10 mouse cellular contexts compared by ENCODE assay signal in genomic region chr1:153126491-153127381, GRCm38 (mm10). TPM values are rescaled to one million over a fixed set of nuclear protein-coding genes. Genes with fewer than 3 reads are reported as not detected.
A peak's percentile ranks its signal among the peaks of the same experiment; 100 is the strongest.
DNase-seq lines count a peak whose midpoint lies in the region; ATAC-seq lines count a peak whose summit lies in the region.
"Had no signal": no experiment of that assay in that cellular context is flagged by ENCODE, and none has a peak within 500 bp of the region (broad histone marks: within the 10 kb centered on the region; RNA-seq: fewer than 3 reads in every experiment).

No protein-coding gene starts in this region.

- H3K27ac ChIP-seq in embryonic facial prominence, embryonic 13.5 days: peak overlapping the region; percentile 44
- H3K27ac ChIP-seq in embryonic facial prominence, embryonic 10.5 days (replicated peaks): no peak overlapping the region; the same call in 1 of the 2 replicates
- H3K27ac ChIP-seq in limb, embryonic 10.5 days: 0 out of 2 replicates have a peak overlapping the region, but pooled peaks have one; percentile 2
- H3K27ac ChIP-seq in hindbrain, embryonic 13.5 days: no peak overlapping the region
- H3K27ac ChIP-seq: hindbrain, embryonic 12.5 days; lung, embryonic 15.5 days had no signal

- H3K4me3 ChIP-seq in embryonic facial prominence, embryonic 13.5 days: no peak overlapping the region
- H3K4me3 ChIP-seq in embryonic facial prominence, embryonic 10.5 days: no peak overlapping the region
- no peak overlapping the region for H3K4me3 ChIP-seq in limb, embryonic 10.5 days
- H3K4me3 ChIP-seq in hindbrain, embryonic 13.5 days: no peak overlapping the region
- H3K4me3 ChIP-seq: hindbrain, embryonic 12.5 days; lung, embryonic 15.5 days had no signal

- H3K9ac ChIP-seq in embryonic facial prominence, embryonic 13.5 days: no peak overlapping the region
- no peak overlapping the region for H3K9ac ChIP-seq in hindbrain, embryonic 13.5 days
- H3K9ac ChIP-seq: hindbrain, embryonic 12.5 days; lung, embryonic 15.5 days had no signal

- no peak overlapping the region for H3K4me2 ChIP-seq in embryonic facial prominence, embryonic 13.5 days
- H3K4me2 ChIP-seq in hindbrain, embryonic 13.5 days: no peak overlapping the region
- H3K4me2 ChIP-seq: hindbrain, embryonic 12.5 days; lung, embryonic 15.5 days had no signal

- no peak for ATAC-seq in embryonic facial prominence, embryonic 13.5 days (ENCODE audit: insufficient number of reproducible peaks, insufficient read depth, low FRiP score, low TSS enrichment, low read depth)
- ATAC-seq in megakaryocyte progenitor cell, adult 5-6 weeks (replicated peaks; ENCODE audit: poor library complexity): no peak
- no peak for ATAC-seq in hindbrain, embryonic 13.5 days (ENCODE audit: low FRiP score)

- DNase-seq in embryonic facial prominence, embryonic 10.5 days (ENCODE audit: low spot score): no peak
- DNase-seq in cerebellum, adult 11 months: peak; percentile 48
- peak; percentile 18 to 43 for DNase-seq in gastrocnemius, postnatal 4 days (ENCODE audit: low spot score in 2 of 2)
- no peak for DNase-seq in limb, embryonic 10.5 days (ENCODE audit: low spot score)
- no peak for DNase-seq in neural tube, embryonic 10.5 days (ENCODE audit: extremely low spot score, low spot score)

- H3K4me1 ChIP-seq in embryonic facial prominence, embryonic 13.5 days: peaks cover 11% of the 10 kb centered on the region; the same call in 1 of the 2 replicates
- H3K4me1 ChIP-seq in embryonic facial prominence, embryonic 10.5 days: peaks cover 9% of the 10 kb centered on the region; the same call in 1 of the 2 replicates
- peaks cover 14% of the 10 kb centered on the region for H3K4me1 ChIP-seq in limb, embryonic 10.5 days
- no peaks in the 10 kb centered on the region for H3K4me1 ChIP-seq in hindbrain, embryonic 13.5 days (replicated peaks)
- H3K4me1 ChIP-seq: hindbrain, embryonic 12.5 days; lung, embryonic 15.5 days had no signal

- no peaks in the 10 kb centered on the region for H3K27me3 ChIP-seq in embryonic facial prominence, embryonic 13.5 days
- no peaks in the 10 kb centered on the region for H3K27me3 ChIP-seq in embryonic facial prominence, embryonic 10.5 days (replicated peaks; ENCODE audit: low read depth, poor library complexity, severe bottlenecking)
- H3K27me3 ChIP-seq in limb, embryonic 10.5 days (ENCODE audit: low read depth, poor library complexity, severe bottlenecking): no peaks in the 10 kb centered on the region
- H3K27me3 ChIP-seq in hindbrain, embryonic 13.5 days: no peaks in the 10 kb centered on the region
- H3K27me3 ChIP-seq: hindbrain, embryonic 12.5 days; lung, embryonic 15.5 days had no signal

- WGBS in embryonic facial prominence, embryonic 13.5 days: 77% methylated on average over 15 of the region's 15 CpGs
- WGBS in embryonic facial prominence, embryonic 10.5 days: 85% methylated on average over 15 of the region's 15 CpGs
- 87% methylated on average over 15 of the region's 15 CpGs for WGBS in limb, embryonic 10.5 days
- WGBS in hindbrain, embryonic 13.5 days: 89% methylated on average over 15 of the region's 15 CpGs

- H3K36me3 ChIP-seq in embryonic facial prominence, embryonic 13.5 days: no peaks in the 10 kb centered on the region
- no peaks in the 10 kb centered on the region for H3K36me3 ChIP-seq in embryonic facial prominence, embryonic 10.5 days (replicated peaks)
- no peaks in the 10 kb centered on the region for H3K36me3 ChIP-seq in limb, embryonic 10.5 days
- H3K36me3 ChIP-seq in hindbrain, embryonic 13.5 days: no peaks in the 10 kb centered on the region
- H3K36me3 ChIP-seq: hindbrain, embryonic 12.5 days; lung, embryonic 15.5 days had no signal

- no peaks in the 10 kb centered on the region for H3K9me3 ChIP-seq in embryonic facial prominence, embryonic 13.5 days
- no peaks in the 10 kb centered on the region for H3K9me3 ChIP-seq in embryonic facial prominence, embryonic 10.5 days
- no peaks in the 10 kb centered on the region for H3K9me3 ChIP-seq in limb, embryonic 10.5 days (replicated peaks)
- H3K9me3 ChIP-seq in hindbrain, embryonic 13.5 days: no peaks in the 10 kb centered on the region
- H3K9me3 ChIP-seq: hindbrain, embryonic 12.5 days; lung, embryonic 15.5 days had no signal

RNA-seq across cellular contexts. Expression of gene Lamc2, which starts 59.5 kb away (rescaled TPM):
- polyA plus RNA-seq in embryonic facial prominence, embryonic 13.5 days (2015; fragmentation: Nextera tagmentation; extraction: Ambion mirVana): 11.0 and 12.7 TPM in 2 replicates
- polyA plus RNA-seq in embryonic facial prominence, embryonic 10.5 days (2016; fragmentation: Nextera tagmentation; extraction: Ambion mirVana): 6.2 and 6.6 TPM in 2 replicates
- 1 to 10 TPM; 2.1 to 2.9 TPM for total RNA-seq in gastrocnemius, postnatal 4 days (2021)
- 3.1 and 3.3 TPM in 2 replicates for polyA plus RNA-seq in limb, embryonic 10.5 days (2016; fragmentation: Nextera tagmentation; extraction: Ambion mirVana)
- 0.02 TPM in 1 of 2 replicates, not detected in the other for total RNA-seq in megakaryocyte progenitor cell, adult 5-6 weeks (2015)
- total RNA-seq in megakaryocyte progenitor cell, adult 5-6 weeks (2017): not detected in 2 replicates
- 0.80 and 0.84 TPM in 2 replicates for polyA plus RNA-seq in hindbrain, embryonic 13.5 days (2015; fragmentation: Nextera tagmentation; extraction: Ambion mirVana)

Comparison
In these comparisons a context has a peak if more than half of its experiments do, and no peak if none do; other contexts are left out.
1. H3K27ac ChIP-seq: peak in embryonic facial prominence, embryonic 13.5 days (single experiment) and limb, embryonic 10.5 days (single experiment); none in embryonic facial prominence, embryonic 10.5 days (single experiment) and hindbrain, embryonic 13.5 days (single experiment).
2. DNase-seq: peak in cerebellum, adult 11 months (single experiment) and gastrocnemius, postnatal 4 days (2 of 2); none in embryonic facial prominence, embryonic 10.5 days (single experiment), limb, embryonic 10.5 days (single experiment) and neural tube, embryonic 10.5 days (single experiment).